Mouse (Mus musculus): Measurements from ENCODE around the gene Exoc4. TPM values are rescaled to one million over a fixed set of nuclear protein-coding genes. Genes with fewer than 3 reads are reported as not detected.

Exoc4 gene
- total RNA-seq, 2 experiments from 2014 or later: 40.0 to 49.3 TPM

DNA sequence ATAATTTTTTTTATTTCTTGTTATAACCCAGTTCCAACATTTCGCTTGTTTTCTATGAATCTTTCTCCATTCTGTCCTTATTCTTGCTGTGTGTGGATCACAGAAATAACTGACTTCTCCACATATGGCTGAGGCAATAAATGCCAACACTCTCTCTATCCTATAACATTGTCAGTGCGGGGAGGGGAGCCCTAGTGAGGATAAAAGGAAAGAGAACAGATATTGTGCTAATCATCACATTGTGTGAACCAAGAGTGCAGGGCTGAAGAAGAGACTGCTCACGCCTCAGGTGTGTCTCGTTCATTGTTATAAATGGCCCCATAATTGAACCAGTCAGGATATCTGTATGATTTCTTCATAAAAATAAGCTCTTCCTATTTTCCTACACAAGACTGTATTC, 665.1 kb downstream of the Exoc4 start:
- no peak for ATAC-seq (replicated peaks; ENCODE audit: poor library complexity)

DNA sequence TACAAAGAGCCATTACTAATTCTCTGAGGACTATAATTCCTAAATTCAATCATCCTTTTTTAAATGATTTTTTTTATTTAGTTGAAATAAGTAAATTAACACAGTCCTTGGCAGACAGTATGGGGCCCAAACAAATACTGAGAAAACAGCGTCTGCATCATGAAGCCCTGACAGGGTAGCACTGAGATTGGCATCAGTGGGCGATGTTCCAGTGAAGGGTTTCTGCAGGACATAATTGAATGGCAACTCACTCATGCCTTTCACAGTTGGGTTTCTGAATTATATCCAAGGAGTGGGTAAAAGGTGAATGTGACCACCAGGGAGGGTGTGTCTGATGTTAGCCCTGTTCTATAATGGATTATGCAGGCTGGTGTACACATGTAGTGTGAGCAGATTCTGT, 674.7 kb downstream of the Exoc4 start:
- no peak for ATAC-seq (replicated peaks; ENCODE audit: poor library complexity)

DNA sequence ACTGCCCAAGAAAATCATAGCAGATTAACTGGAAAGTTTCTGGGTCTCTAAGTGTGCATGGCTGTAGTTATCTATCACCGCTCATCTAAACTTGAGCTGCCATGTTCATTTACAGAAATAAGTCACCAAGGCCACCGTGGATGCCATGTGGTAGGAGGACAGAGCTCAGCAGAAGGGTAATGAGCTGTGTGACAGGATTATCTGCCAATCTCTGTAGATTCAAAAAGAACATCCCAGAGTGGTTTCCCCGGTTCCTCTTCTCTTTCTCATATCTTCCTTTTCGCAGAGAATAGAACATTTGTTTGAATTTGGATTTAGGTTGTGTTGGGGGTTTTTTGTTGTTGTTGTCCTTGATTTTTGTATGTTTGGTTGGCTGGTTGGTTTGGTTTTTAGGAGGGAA, 676.0 kb downstream of the Exoc4 start:
- no peak for ATAC-seq (replicated peaks; ENCODE audit: poor library complexity)

DNA sequence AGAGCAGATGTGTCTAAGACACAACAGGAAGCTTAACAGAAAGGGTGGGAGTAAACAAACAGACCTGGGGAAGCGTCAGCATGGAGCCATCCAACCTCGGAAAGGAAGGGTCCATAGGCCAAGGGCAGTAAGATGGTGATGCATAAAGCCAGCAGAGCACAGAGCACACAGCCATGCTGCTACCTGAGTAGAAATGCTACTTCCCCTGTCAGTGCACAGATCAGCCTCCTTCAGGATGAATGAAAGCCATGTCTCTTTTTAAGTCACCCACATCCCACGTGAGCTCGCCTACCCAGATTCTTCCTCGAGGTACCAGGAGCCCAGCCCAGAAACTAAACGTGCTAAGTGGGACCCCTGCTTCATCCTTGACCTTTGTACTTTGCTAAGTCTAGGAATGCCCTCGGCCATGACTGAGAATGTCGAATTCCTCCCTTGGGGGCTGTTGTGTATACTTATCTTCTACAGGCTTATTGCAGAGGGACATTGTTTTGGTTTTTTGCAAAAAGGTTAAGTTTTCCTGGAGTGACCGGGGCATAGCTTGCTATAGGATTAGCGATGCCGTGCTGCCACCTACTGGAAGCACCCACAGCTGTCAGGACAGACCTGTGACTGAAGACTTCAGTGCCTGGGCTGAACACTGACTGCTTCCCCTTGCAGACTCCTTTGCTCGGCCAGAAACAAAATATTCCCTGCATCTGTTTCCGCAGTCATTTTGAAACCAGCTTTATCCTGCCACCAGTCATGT, 680.6 kb downstream of the Exoc4 start:
- ATAC-seq (replicated peaks; ENCODE audit: poor library complexity): peak; percentile 98

DNA sequence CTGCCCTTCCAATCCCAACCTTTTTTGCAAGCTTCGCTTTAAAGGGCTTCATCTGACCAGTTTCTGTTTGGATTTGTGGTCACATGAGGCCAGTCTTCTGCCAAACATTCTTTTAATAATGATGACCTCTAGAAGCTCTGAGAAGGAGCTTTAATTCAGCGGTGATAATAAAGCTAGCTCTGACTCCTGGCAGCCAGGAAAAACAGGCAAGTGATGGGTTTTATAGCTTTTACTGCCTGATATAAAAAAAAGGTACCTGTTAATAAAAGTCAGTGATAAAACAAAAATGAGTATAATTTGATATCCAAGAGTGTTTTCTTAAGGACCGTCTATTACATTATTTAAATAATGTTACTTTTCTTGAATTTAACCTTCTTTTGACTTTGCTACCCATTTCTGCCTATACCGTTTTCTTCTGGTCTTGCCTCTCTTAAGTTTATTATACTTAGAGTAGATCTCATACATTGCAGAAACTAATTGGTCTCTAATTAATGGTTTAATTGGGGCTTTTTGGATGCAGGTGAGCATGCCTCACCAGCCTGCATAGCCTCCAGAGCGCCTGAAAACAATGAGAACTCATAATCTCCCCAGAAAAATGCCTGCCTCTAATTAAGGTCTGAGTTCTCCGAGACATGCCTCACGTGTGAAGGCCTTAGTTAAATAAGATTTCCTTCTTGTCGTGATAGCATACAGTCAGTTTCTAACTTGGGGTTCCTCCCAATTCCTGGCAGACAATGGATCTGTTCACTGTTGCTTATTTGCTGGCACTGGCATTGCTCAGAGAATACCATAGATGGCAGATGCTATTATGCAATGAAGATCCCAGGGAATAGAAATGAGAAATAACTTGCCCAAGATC, 681.4 kb downstream of the Exoc4 start:
- no peak for ATAC-seq (replicated peaks; ENCODE audit: poor library complexity)

DNA sequence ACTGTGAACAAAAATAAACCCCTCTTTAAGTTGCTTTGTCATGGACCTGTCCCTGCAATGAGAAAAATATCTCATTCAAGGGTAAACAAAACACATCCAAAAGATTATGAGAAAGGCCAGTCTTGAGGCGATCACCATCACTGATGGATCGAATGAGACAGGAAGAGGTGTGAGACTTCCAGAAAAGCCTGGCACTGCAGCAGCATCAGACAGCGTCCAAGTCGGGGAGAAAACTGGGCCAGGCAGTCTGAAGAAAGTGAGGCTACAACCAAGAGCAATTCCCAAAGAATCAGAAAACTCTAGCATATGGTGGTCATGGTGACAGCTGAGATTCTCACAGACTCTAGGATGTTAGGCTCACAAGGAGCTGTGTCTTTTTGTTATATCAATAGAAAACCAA, 689.0 kb downstream of the Exoc4 start:
- ATAC-seq (replicated peaks; ENCODE audit: poor library complexity): no peak

DNA sequence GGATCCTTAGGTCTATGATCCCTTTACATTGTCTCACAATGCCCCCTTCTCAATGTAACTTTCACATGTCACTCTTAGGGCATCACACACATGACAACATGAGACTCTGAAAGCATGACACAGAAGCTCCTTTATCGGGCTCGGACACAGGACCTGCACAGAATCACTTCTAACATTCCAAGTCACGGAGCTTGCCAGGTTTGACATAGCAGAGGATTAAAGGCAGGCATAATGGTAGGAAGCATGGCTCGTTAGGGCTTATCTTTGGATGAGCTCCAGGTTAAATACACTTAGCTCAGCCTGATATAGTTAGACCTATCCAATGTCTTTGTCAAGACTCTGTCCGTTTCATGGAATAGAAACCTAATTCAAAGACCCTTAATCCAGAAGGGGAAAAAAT, 690.3 kb downstream of the Exoc4 start:
- ATAC-seq (replicated peaks; ENCODE audit: poor library complexity): no peak

DNA sequence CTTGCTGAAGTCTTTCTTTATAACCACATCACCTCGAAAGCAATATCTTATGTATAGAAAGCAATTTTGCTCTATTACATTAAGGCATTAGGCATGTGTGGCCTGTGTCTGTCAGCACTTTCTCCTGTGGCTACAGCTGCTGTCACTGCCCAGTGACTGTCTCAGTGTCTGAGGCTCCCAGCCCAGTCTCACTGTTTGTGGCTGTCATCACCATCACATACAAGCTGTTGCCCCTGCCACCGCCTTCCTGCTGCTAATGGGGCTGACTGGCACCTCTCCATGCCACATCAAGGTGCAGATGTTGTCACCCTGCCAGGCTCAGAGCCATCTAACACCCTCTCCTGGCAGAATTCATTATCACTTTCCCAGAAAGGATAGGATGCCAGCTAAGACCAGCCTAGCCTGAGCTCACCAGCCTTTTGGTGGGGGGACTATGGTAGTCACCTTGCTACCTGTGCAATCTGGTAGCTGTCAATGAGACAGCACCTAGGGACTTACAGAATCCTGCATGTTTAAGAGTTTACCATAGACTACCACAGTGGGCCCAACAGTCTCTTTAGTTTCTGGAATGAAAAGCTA, 698.1 kb downstream of the Exoc4 start:
- ATAC-seq (replicated peaks; ENCODE audit: poor library complexity): no peak

DNA sequence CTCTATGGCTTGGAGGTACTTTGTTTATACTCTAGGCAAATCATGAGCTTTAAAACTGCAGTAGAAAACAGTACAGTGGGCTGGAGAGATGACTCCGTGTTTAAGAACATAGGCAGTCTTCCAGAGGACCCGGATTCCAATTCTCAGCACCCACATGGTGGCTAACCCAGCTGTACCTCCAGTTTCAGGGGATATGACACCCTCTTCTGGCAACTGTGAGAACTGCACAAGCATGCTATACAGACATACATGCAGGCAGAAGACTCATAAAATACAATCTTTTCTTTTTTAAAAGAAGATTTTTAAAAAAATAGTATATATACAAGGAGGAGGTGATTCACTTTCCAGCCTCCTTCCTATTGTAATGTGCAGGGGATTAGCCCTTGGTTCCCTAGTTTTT, 701.2 kb downstream of the Exoc4 start:
- no peak for ATAC-seq (replicated peaks; ENCODE audit: poor library complexity)

DNA sequence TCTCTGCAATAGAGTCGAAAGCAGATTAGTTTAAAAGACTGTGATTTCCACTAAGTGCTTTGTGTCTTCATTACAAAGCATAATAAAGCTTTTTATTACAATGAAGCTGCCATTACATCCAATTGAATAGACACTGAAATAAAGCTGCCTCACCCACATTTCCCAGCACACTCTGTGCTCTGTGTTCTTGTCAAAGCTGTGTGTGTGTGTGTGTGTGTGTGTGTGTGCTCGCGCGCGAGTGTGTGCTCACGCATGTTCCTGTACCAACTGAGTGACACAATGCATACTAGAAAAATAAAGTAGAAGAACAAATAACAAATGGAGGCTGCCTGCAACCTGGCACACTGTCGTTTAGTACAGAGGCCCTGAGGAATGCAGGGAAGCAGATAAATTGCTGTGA, 706.6 kb downstream of the Exoc4 start:
- ATAC-seq (replicated peaks; ENCODE audit: poor library complexity): no peak

DNA sequence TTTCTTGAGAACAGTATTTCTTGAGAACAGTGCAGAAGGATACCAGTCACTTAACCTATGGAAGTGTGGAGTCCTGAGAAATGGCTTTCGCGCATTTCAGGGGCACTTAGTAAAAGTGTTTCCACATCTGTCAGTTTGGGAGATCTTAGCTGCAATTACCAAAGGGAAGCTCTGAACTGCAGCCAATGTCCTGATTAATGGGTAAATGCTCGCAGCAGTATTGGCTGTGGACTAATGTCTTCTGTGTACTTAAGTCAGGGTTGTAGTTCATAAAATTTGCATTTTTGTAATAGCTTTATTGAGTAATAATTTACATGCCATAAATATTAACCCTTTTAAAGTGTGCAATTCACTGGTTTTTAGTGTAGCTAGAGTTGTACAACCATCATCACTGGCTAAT, 709.4 kb downstream of the Exoc4 start:
- ATAC-seq (replicated peaks; ENCODE audit: poor library complexity): no peak

DNA sequence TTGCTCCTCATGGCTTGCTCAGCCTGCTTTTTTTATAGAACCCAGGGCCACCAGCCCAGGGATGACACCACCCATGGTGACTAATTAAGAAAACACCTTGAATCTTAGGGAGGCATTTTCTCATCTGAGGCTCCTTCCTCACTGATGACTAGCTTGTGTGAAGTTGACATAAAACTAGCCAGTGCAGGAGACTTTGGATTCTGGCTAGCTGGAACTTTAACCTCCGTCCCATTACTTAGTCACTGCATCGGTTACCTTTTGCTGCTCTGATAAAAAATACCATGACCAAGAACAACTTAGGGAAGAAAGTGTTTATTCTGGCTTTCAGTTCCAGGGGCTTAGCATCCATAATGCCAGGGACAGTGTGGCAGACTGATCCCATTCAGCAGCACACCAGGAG, 711.9 kb downstream of the Exoc4 start:
- ATAC-seq (replicated peaks; ENCODE audit: poor library complexity): no peak

DNA sequence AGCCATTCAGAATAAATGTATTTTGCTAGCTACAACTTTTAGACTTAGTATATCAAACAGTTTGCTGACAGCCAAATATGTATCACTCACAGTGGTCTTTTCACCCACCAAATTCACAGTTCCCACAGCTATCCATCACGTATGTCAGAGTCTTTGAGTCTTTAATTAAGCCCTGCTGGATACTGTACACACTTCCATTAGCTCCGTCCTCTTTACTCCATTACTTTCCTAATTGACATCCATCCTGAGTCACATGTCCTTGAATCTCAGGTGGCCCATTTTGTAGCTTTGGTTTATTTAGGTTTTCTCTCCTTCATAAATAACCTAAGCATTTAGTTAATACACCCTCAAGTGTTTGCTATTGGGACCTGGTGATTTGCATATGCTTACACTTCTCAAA, 714.2 kb downstream of the Exoc4 start:
- no peak for ATAC-seq (replicated peaks; ENCODE audit: poor library complexity)

DNA sequence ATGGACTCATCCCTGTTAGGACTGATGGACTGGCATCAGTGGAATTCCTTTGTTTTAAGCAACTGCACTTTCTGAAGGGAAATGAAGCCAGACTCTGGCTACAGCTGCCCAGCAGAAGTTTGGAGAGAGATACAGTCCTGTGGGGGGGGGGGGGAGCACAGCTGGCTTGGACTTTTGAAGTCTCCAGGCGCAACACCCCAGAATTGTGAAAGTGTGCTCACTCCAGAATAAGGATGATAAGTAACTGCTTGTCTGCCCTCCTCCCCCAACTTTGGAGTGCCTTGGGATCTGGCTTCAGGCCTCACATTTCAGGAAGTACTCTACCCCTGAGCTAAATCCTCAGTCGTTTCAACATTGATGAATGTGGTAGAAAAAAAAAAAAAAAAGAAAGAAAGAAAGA, 716.7 kb downstream of the Exoc4 start:
- ATAC-seq (replicated peaks; ENCODE audit: poor library complexity): no peak

DNA sequence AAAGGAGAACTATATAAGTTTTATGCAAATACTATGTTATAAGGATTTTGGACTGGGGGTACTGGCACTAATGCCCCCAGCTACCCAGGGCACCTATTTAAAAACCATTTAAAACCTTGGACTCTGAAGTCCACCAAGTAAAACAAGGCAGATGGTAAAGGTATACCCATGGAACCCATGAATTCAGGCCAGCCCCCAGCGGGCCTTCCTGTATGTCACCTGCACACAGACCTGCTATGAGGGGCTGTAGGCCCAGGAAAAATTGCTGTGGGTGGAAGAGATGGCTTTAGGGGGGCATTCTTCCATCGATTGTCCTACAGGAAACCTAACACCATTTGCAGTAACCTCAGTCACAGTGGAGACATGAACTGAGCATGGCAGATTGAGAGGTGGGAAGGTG, 719.9 kb downstream of the Exoc4 start:
- no peak for ATAC-seq (replicated peaks; ENCODE audit: poor library complexity)

DNA sequence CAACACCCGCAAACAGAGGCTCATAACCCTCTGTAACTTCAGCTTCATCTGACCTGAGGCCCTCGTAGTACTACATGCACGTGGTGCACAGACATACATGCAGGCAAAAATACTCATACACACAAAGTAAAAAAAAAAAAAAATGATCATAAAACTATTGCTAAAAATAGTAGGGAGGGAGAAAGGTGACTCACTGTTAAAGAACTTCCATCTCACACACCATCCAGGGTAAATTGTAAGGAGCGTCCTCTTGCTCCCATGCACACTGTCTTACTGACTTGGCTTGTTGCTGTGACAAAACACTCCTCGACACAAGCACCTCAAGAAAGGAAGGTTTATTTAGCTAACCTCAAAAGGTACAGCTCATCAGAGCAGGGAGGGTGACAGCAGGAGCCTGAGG, 723.9 kb downstream of the Exoc4 start:
- ATAC-seq (replicated peaks; ENCODE audit: poor library complexity): no peak

DNA sequence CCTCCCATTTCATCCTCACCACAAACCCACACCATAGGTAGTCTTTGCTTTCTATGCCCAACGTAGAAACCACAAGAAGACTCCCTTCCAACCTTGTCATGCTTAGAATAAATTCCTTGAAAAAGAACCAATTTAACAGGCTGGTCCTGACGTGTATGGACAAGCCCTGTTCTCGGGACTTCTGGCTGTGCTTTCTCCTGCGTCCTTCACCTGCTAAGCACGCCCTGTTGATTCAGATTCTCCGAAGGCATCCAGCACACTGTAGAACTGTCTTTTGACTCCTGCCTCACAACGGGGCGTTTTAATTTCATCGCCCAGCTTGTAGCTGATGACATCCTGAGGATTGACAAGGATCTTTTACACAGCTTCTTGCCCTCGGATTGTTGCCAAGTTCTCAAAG, 727.7 kb downstream of the Exoc4 start:
- no peak for ATAC-seq (replicated peaks; ENCODE audit: poor library complexity)

DNA sequence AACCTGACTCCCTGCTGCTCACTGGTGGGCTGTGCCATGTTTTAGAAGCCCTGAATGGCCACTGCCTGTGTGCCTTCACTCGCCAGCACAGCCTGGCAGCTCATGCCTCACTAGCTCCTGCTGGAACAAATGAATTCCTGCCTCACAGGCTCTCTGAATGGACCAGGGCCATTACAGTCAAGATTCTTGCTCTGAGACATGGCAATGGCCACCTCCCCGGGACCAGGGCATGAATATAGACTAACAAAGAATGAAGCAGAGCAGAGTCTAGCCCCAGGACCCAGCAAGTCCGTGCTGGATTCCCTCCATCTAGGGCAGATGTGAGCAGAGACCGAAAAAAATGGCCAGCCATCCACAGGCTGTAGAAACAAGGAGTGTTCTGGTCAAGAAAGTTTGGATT, 728.6 kb downstream of the Exoc4 start:
- no peak for ATAC-seq (replicated peaks; ENCODE audit: poor library complexity)

DNA sequence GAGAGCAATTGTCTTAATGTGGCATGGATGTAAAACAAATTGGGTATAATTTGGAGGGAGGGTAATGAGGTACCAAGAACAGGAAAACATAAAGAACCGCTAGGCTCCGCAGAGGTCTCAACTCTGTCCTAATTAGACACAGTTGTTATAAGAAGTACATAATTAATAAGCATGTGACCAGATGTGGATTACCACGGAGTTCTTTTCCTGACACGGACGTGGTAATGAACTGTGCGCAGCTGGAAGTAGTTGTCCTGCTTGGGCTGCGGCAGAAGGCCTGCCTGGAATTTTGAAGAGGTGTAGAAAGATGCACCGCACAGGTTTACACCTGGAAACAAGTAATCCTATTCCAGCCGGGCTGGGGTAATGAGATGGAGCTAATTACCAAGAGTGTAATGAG, 729.0 kb downstream of the Exoc4 start:
- ATAC-seq (replicated peaks; ENCODE audit: poor library complexity): no peak

DNA sequence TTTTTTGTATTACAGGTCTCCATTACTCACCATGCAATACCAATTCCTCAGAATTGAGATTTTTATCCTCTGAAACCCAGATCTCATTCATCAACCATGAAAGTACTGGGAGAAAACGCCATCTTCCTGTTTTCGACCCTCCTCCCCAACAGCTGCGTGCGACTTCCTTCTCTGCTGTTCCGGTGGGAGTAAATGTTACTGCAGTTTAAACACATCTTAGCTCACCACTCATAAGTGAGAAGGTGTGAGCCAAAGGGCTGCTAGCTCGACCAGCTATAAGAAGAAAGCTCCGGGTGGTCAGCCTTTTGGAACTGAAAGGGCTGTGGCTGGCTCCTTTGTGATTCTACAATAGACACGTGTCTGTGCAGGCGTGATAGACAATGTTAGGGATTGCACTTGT, 733.8 kb downstream of the Exoc4 start:
- peak; percentile 48 for ATAC-seq (replicated peaks; ENCODE audit: poor library complexity)

DNA sequence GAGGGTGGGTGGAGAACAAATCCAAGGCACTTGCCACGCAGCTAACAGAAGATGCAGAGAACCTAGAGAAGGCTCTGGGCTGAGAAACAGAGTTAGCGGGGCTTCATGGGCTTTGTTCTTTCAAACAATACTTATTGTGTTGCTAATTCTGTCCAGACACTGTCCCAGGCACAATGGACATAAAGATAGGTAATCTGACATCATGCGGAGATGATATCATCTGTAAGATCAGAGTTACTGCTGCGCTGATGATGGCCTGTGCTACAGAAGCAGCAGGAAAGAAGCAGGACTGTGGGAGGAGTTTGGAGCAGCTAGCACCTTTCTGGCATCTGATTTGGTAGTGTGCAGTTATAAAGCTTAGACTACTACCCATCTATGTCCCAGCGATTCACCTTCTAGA, 738.2 kb downstream of the Exoc4 start:
- no peak for ATAC-seq (replicated peaks; ENCODE audit: poor library complexity)

All from megakaryocyte progenitor cell, adult 5-6 weeks (primary cell).